8 mouse cellular contexts compared by ENCODE assay signal in the genomic region with DNA sequence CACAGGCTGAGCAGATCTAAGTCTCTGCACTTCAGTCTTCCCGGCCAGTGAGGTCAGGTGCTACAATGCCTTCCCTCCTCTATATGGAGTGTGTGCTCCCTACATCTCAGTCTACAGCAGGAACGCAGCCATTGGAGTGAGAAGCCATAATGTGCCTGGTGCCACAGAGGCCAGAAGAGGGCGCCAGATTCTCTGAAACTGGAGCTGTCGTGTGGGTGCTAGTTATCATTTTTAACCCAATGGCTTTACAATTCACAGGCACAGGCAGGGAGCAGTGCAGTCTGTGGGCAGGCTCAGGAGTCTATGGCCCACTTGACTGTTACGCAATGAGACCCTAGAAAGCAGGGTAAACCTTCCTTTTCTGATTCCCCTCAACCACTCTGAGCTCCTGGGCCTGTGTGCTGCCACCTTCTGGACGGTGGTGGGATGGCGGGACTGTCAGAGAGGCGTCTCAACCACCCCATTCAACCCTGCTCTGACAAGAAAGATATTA. TPM values are rescaled to one million over a fixed set of nuclear protein-coding genes. Genes with fewer than 3 reads are reported as not detected.
DNase-seq lines count a peak whose midpoint lies in the region; ATAC-seq lines count a peak whose summit lies in the region.

No protein-coding gene starts in this region.

- no peaks in the 10 kb centered on the region for H3K27me3 ChIP-seq in intestine, embryonic 15.5 days (replicated peaks)
- no peaks in the 10 kb centered on the region for H3K27me3 ChIP-seq in midbrain, embryonic 10.5 days (ENCODE audit: low read depth, poor library complexity, severe bottlenecking)

- H3K4me1 ChIP-seq in intestine, embryonic 15.5 days (replicated peaks), result no peaks in the 10 kb centered on the region
- H3K4me1 ChIP-seq in midbrain, embryonic 10.5 days, result peaks cover 13% of the 10 kb centered on the region

- WGBS in intestine, embryonic 15.5 days, result 5% methylated on average over 8 of the region's 8 CpGs
- WGBS in midbrain, embryonic 10.5 days, result 14% methylated on average over 8 of the region's 8 CpGs

- ATAC-seq in intestine, embryonic 15.5 days, result peak; percentile 72

- H3K27ac ChIP-seq in intestine, embryonic 15.5 days, result no peak overlapping the region
- H3K27ac ChIP-seq in midbrain, embryonic 10.5 days (replicated peaks), result no peak overlapping the region

- no peak overlapping the region for H3K4me3 ChIP-seq in intestine, embryonic 15.5 days (replicated peaks)
- peak overlapping the region; percentile 36; the same call in 1 of the 2 replicates for H3K4me3 ChIP-seq in midbrain, embryonic 10.5 days

- peak; percentile 90 for DNase-seq in adrenal gland, postnatal 10 days
- peak; percentile 62 for DNase-seq in embryo, embryonic 11.5 days (ENCODE audit: low read depth, low spot score)
- DNase-seq in gastrocnemius, postnatal 4 days (ENCODE audit: low spot score in 2 of 2), result peak; percentile 53 to 73
- DNase-seq in left cerebral cortex, postnatal 36 days (ENCODE audit: low spot score in 2 of 2), result peak; percentile 49 to 63
- DNase-seq in midbrain, embryonic 10.5 days (ENCODE audit: low spot score), result peak; percentile 81
- DNase-seq in right cerebral cortex, postnatal 4 days, result peak; percentile 78
- DNase-seq in yolk sac, embryonic 10.5 days (ENCODE audit: low spot score), result peak; percentile 78

- no peaks in the 10 kb centered on the region for H3K9me3 ChIP-seq in intestine, embryonic 15.5 days
- H3K9me3 ChIP-seq in midbrain, embryonic 10.5 days (replicated peaks), result no peaks in the 10 kb centered on the region

- intact Hi-C loops in left cerebral cortex, postnatal 36 days (cut with DNase I), result no loop called here

- H3K36me3 ChIP-seq in intestine, embryonic 15.5 days, result no peaks in the 10 kb centered on the region
- no peaks in the 10 kb centered on the region for H3K36me3 ChIP-seq in midbrain, embryonic 10.5 days

- H3K9ac ChIP-seq in intestine, embryonic 15.5 days, result no peak overlapping the region

- H3K4me2 ChIP-seq in intestine, embryonic 15.5 days (replicated peaks), result peak overlapping the region; percentile 48

RNA-seq across cellular contexts. Expression of a gene that starts 18.9 kb away (rescaled TPM):
- 1 to 10 TPM; 1.5 to 1.7 TPM for total RNA-seq in adrenal gland, postnatal 10 days (2021)
- total RNA-seq in gastrocnemius, postnatal 4 days (2021), result under 1 TPM in 1 of 2 experiments, not detected in 1; 0.20 TPM
- polyA plus RNA-seq in intestine, embryonic 15.5 days (2015; fragmentation: Nextera tagmentation; extraction: Ambion mirVana), result 4.7 and 6.5 TPM in 2 replicates
- total RNA-seq in left cerebral cortex, postnatal 36 days (2021), result under 1 TPM; 0.12 to 0.20 TPM
- polyA plus RNA-seq in midbrain, embryonic 10.5 days (2016; fragmentation: Nextera tagmentation; extraction: Ambion mirVana), result not detected in 2 replicates

RNA-seq across cellular contexts. Expression of a gene that starts 23.0 kb away (rescaled TPM):
- total RNA-seq in adrenal gland, postnatal 10 days (2021), result under 1 TPM; 0.45 to 0.61 TPM
- total RNA-seq in gastrocnemius, postnatal 4 days (2021), result under 1 TPM; 0.16 to 0.17 TPM
- 3.6 and 4.2 TPM in 2 replicates for polyA plus RNA-seq in intestine, embryonic 15.5 days (2015; fragmentation: Nextera tagmentation; extraction: Ambion mirVana)
- total RNA-seq in left cerebral cortex, postnatal 36 days (2021), result under 1 TPM; 0.20 to 0.36 TPM
- 0.10 and 0.21 TPM in 2 replicates for polyA plus RNA-seq in midbrain, embryonic 10.5 days (2016; fragmentation: Nextera tagmentation; extraction: Ambion mirVana)

RNA-seq across cellular contexts. Expression of a gene that starts 50.4 kb away (rescaled TPM):
- total RNA-seq in adrenal gland, postnatal 10 days (2021), result 10 to 100 TPM in 1 of 2 experiments, 1 to 10 TPM in 1; 4.2 to 15.1 TPM
- 100 to 1,000 TPM; 107 to 112 TPM for total RNA-seq in gastrocnemius, postnatal 4 days (2021)
- polyA plus RNA-seq in intestine, embryonic 15.5 days (2015; fragmentation: Nextera tagmentation; extraction: Ambion mirVana), result 1.1 TPM in 2 replicates
- 1 to 10 TPM; 1.5 to 1.8 TPM for total RNA-seq in left cerebral cortex, postnatal 36 days (2021)
- polyA plus RNA-seq in midbrain, embryonic 10.5 days (2016; fragmentation: Nextera tagmentation; extraction: Ambion mirVana), result 0.12 and 0.20 TPM in 2 replicates

Comparison
In these comparisons a context has a peak if more than half of its experiments do, and no peak if none do; other contexts are left out.
1. RNA of a gene that starts 50.4 kb away (total RNA-seq): 107 to 112 TPM in gastrocnemius, postnatal 4 days; 4.2 to 15.1 TPM in adrenal gland, postnatal 10 days and 1.5 to 1.8 TPM in left cerebral cortex, postnatal 36 days; every median in the first group is over 4 times any median in the second.
2. Peak in every context shown above with its lines, with median percentiles within 50 percentile points of each other: DNase-seq.